Mouse (Mus musculus): ENCODE data around the gene Sh3bp2. TPM values are rescaled to one million over a fixed set of nuclear protein-coding genes. Genes with fewer than 3 reads are reported as not detected.

Gene Sh3bp2
- polyA plus RNA-seq, 1 experiment = 10.2 TPM

GRCm38 (mm10) chr5:34520458-34521209, 5.0 kb upstream of the Sh3bp2 start:
- H3K4me3 ChIP-seq (ENCODE audit: insufficient read depth, poor library complexity, severe bottlenecking) = no peak overlapping the region
- TF ChIP-seq CTCF (IDR thresholded peaks at IDR 0.05; ENCODE audit: control insufficient read depth, insufficient read depth, insufficient read length) = no peak
- TF ChIP-seq MAX (IDR thresholded peaks at IDR 0.05) = no peak
- TF ChIP-seq FOSL1 (IDR thresholded peaks at IDR 0.05; ENCODE audit: insufficient read depth, low read length, poor library complexity, severe bottlenecking) = no peak
- TF ChIP-seq MYOD1 (IDR thresholded peaks at IDR 0.05; ENCODE audit: control insufficient read depth, insufficient read length, low read depth) = no peak
- TF ChIP-seq CEBPB (IDR thresholded peaks at IDR 0.05; ENCODE audit: low read depth) = no peak
- TF ChIP-seq MYOG (IDR thresholded peaks at IDR 0.05; ENCODE audit: control insufficient read depth, extremely low read depth, insufficient read length) = no peak
- no peak for TF ChIP-seq USF1 (IDR thresholded peaks at IDR 0.05; ENCODE audit: low read depth)
- no peaks in the 10 kb centered on the region for H3K36me3 ChIP-seq (ENCODE audit: control insufficient read depth, insufficient read depth)
- no peaks in the 10 kb centered on the region for H3K79me2 ChIP-seq (ENCODE audit: control insufficient read depth, insufficient read depth)
- H3K27me3 ChIP-seq (ENCODE audit: control insufficient read depth, insufficient read depth, insufficient read length) = no peaks in the 10 kb centered on the region
- H3K79me3 ChIP-seq (ENCODE audit: low read depth) = no peaks in the 10 kb centered on the region
- no peak overlapping the region for H3ac ChIP-seq (ENCODE audit: control insufficient read depth, insufficient read length, low read depth)

DNA sequence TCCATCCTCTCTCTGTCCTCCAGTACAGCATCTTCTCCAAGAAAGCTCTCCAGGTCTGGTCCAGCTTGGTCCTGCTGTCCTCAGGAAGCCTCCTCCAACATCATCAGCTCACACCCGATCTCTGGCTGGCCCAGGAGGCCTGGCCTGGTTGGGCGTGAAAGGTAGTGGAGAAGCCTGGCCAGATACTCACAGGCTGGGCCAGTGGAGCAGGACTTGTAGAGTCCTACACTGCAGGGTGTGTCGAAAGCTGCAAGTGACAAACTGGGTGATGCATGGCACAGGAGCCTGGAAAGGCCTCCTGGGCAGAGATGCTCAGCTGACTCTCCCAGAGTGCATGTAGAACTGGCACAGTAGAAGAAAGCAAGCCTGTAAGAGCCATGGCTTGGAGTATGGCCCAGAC, 4.3 kb upstream of the Sh3bp2 start:
- no peak for TF ChIP-seq CTCF (IDR thresholded peaks at IDR 0.05; ENCODE audit: control insufficient read depth, insufficient read depth, insufficient read length)
- no peak for TF ChIP-seq MAX (IDR thresholded peaks at IDR 0.05)
- no peak for TF ChIP-seq MYOG (IDR thresholded peaks at IDR 0.05; ENCODE audit: control insufficient read depth, extremely low read depth, insufficient read length)
- no peak for TF ChIP-seq MYOD1 (IDR thresholded peaks at IDR 0.05; ENCODE audit: control insufficient read depth, insufficient read length, low read depth)
- Histone ChIP-seq H3K79me2 (ENCODE audit: control insufficient read depth, insufficient read depth) (peaks cover 2% of the 10 kb centered on the region), H3K4me3 (ENCODE audit: insufficient read depth, poor library complexity, severe bottlenecking) (no peak overlapping the region), H3K27me3 (ENCODE audit: control insufficient read depth, insufficient read depth, insufficient read length) (no peaks in the 10 kb centered on the region), H3ac (ENCODE audit: control insufficient read depth, insufficient read length, low read depth) (no peak overlapping the region), H3K79me3 (ENCODE audit: low read depth) (peaks cover 1% of the 10 kb centered on the region), H3K36me3 (ENCODE audit: control insufficient read depth, insufficient read depth) (no peaks in the 10 kb centered on the region)

DNA sequence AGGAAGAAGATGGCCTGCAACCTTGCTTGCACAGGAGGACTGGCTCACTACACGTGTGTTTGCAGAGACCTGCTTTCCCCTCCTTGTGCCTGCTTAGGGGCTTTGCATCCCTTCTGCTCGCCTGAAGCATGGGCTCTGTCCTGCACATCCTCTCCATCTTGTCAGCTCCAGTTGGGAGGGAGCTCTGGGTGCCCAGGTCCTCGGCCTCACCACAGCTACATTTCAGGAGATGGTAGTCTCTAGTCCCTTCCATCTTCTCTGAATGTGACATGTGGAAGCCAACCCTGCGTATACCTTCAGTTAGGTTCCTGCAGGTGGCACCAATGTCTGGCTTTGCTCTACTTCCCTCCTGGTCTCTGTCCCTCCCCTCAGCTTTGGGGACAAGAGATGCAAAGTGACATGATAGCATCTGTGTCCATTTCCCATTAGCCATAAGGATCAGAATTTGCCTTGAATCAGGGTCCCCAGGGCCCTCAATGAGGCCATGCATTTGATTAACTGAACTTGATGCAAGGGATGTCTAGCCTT, 1.6 kb upstream of the Sh3bp2 start:
- Histone ChIP-seq H3K36me3 (ENCODE audit: control insufficient read depth, insufficient read depth) (no peaks in the 10 kb centered on the region), H3ac (ENCODE audit: control insufficient read depth, insufficient read length, low read depth) (no peak overlapping the region), H3K79me2 (ENCODE audit: control insufficient read depth, insufficient read depth) (peaks cover 28% of the 10 kb centered on the region), H3K27me3 (ENCODE audit: control insufficient read depth, insufficient read depth, insufficient read length) (no peaks in the 10 kb centered on the region), H3K79me3 (ENCODE audit: low read depth) (peaks cover 22% of the 10 kb centered on the region), H3K4me3 (ENCODE audit: insufficient read depth, poor library complexity, severe bottlenecking) (no peak overlapping the region)
- TF ChIP-seq CTCF (IDR thresholded peaks at IDR 0.05; ENCODE audit: control insufficient read depth, insufficient read depth, insufficient read length) (no peak), FOSL1 (IDR thresholded peaks at IDR 0.05; ENCODE audit: insufficient read depth, low read length, poor library complexity, severe bottlenecking) (no peak), CEBPB (IDR thresholded peaks at IDR 0.05; ENCODE audit: low read depth) (no peak), MYOG (IDR thresholded peaks at IDR 0.05; ENCODE audit: control insufficient read depth, extremely low read depth, insufficient read length) (no peak), USF1 (IDR thresholded peaks at IDR 0.05; ENCODE audit: low read depth) (no peak), MAX (IDR thresholded peaks at IDR 0.05) (no peak), MYOD1 (IDR thresholded peaks at IDR 0.05; ENCODE audit: control insufficient read depth, insufficient read length, low read depth) (no peak)

DNA sequence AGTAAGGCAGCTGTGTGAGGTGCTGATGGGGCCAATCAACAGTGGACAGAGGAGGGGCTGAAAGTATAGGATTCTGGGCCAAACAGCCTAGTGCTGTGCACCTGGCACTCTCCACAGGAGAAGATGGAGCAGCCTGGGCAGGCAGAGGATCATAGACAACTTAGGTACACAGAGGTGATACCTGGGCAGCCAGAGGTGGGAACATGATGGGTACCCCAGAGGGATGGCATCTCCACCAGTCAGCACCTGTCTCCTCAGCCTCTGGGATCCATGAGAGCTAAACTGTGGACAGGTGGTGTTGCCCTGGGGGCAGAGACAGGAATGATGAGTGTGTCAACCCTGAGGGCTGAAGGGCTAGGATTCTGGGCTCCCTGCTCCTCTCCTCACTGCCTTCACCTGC, 1.1 kb upstream of the Sh3bp2 start:
- TF ChIP-seq USF1 (IDR thresholded peaks at IDR 0.05; ENCODE audit: low read depth) (no peak), CTCF (IDR thresholded peaks at IDR 0.05; ENCODE audit: control insufficient read depth, insufficient read depth, insufficient read length) (no peak), MAX (IDR thresholded peaks at IDR 0.05) (no peak), FOSL1 (IDR thresholded peaks at IDR 0.05; ENCODE audit: insufficient read depth, low read length, poor library complexity, severe bottlenecking) (no peak), MYOD1 (IDR thresholded peaks at IDR 0.05; ENCODE audit: control insufficient read depth, insufficient read length, low read depth) (no peak), CEBPB (IDR thresholded peaks at IDR 0.05; ENCODE audit: low read depth) (no peak), MYOG (IDR thresholded peaks at IDR 0.05; ENCODE audit: control insufficient read depth, extremely low read depth, insufficient read length) (no peak)
- H3K27me3 ChIP-seq (ENCODE audit: control insufficient read depth, insufficient read depth, insufficient read length) = no peaks in the 10 kb centered on the region

DNA sequence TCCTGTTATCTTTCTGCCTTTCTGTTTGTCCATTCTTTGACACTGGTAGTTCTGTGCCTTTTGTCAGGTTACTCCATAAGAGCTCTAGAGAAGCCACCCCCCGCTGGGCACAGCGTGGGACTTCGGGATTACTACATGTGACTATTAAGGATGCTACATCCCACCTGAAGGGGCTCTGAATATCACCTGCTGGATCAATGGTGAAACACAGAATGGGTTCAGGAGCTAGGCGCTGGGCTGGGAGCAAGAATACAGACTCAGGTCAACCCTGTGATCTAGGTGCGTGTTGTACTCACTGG, 788 bp downstream of the Sh3bp2 start:
- H3K79me3 ChIP-seq (ENCODE audit: low read depth) = peaks cover 34% of the 10 kb centered on the region
- H3K4me3 ChIP-seq (ENCODE audit: insufficient read depth, poor library complexity, severe bottlenecking) = peak overlapping the region; percentile 39
- H3K36me3 ChIP-seq (ENCODE audit: control insufficient read depth, insufficient read depth) = peaks cover 4% of the 10 kb centered on the region
- H3ac ChIP-seq (ENCODE audit: control insufficient read depth, insufficient read length, low read depth) = peak overlapping the region; percentile 69
- H3K27me3 ChIP-seq (ENCODE audit: control insufficient read depth, insufficient read depth, insufficient read length) = no peaks in the 10 kb centered on the region
- peaks cover 52% of the 10 kb centered on the region for H3K79me2 ChIP-seq (ENCODE audit: control insufficient read depth, insufficient read depth)
- no peak for TF ChIP-seq MYOD1 (IDR thresholded peaks at IDR 0.05; ENCODE audit: control insufficient read depth, insufficient read length, low read depth)
- no peak for TF ChIP-seq CTCF (IDR thresholded peaks at IDR 0.05; ENCODE audit: control insufficient read depth, insufficient read depth, insufficient read length)
- TF ChIP-seq USF1 (IDR thresholded peaks at IDR 0.05; ENCODE audit: low read depth) = no peak
- TF ChIP-seq MAX (IDR thresholded peaks at IDR 0.05) = no peak
- no peak for TF ChIP-seq CEBPB (IDR thresholded peaks at IDR 0.05; ENCODE audit: low read depth)
- TF ChIP-seq FOSL1 (IDR thresholded peaks at IDR 0.05; ENCODE audit: insufficient read depth, low read length, poor library complexity, severe bottlenecking) = no peak
- no peak for TF ChIP-seq MYOG (IDR thresholded peaks at IDR 0.05; ENCODE audit: control insufficient read depth, extremely low read depth, insufficient read length)

More for the DNA sequence above, 1.1 kb upstream of the Sh3bp2 start:
- H3K36me3 ChIP-seq (ENCODE audit: control insufficient read depth, insufficient read depth) = no peaks in the 10 kb centered on the region
- H3K79me2 ChIP-seq (ENCODE audit: control insufficient read depth, insufficient read depth) = peaks cover 33% of the 10 kb centered on the region
- no peak overlapping the region for H3ac ChIP-seq (ENCODE audit: control insufficient read depth, insufficient read length, low read depth)
- no peak overlapping the region for H3K4me3 ChIP-seq (ENCODE audit: insufficient read depth, poor library complexity, severe bottlenecking)
- H3K79me3 ChIP-seq (ENCODE audit: low read depth) = peaks cover 25% of the 10 kb centered on the region

Measured in C2C12 (cell line).